Comparison of ENCODE assay signal across 8 mouse cellular contexts in the genomic region with DNA sequence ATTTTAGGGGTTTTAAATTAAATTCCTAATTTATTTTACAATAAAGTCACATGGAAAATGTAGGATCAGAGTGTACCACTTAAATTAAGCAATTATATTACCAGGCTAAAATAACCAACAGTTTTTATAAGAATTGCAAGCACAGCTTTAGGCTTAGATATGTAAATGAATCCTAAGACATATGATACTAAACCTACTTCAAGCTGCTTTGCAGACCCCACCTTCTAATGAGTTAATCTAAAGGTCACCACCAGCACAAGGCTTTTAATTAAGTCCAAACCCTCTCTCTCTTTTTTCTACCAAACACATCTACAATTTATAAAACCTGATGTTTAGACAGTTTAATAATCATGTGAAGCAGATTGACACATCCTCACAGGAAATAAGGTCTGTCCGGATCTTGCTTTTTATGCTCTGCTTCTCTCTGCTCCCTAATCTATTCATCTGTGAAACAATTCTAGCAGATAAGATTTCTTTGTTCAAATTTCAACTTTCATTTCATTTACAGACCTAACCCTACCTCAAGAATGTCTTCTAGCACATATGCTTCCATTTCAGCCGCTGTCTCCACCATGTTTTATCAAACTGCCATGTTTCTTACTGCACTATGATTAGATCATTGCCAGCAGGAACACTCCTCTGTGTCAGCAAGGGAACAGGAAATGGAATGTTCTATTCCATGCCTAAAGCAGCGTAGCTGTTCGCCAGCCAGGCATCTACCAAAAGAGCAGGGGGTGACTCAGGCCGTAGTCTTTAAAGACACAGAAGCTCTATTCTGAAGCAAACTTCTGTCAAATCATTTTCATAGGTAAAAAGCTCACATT. TPM values are rescaled to one million over a fixed set of nuclear protein-coding genes. Genes with fewer than 3 reads are reported as not detected.
DNase-seq lines count a peak whose midpoint lies in the region; ATAC-seq and TF ChIP-seq lines count a peak whose summit lies in the region.

No protein-coding gene starts in this region.

- 21% methylated on average over 5 of the region's 5 CpGs for WGBS in large intestine, adult 2 months
- WGBS in liver, embryonic 14.5 days (ENCODE audit: insufficient replicate concordance), result 10% methylated on average over 5 of the region's 5 CpGs

- TF ChIP-seq CTCF in liver, embryonic 14.5 days (IDR thresholded peaks at IDR 0.05; ENCODE audit: low read depth), result no peak

- no peaks in the 10 kb centered on the region for H3K27me3 ChIP-seq in liver, embryonic 14.5 days (ENCODE audit: control insufficient read depth, insufficient read depth, low read length)

- ATAC-seq in liver, embryonic 14.5 days (ENCODE audit: insufficient read depth), result 0 out of 2 replicates have a peak, but pooled peaks have one; percentile 48

- TF ChIP-seq EP300 in liver, embryonic 14.5 days (IDR thresholded peaks at IDR 0.05; ENCODE audit: low read depth), result no peak

- H3K36me3 ChIP-seq in liver, embryonic 14.5 days (replicated peaks; ENCODE audit: control insufficient read depth, insufficient read depth, low read depth), result no peaks in the 10 kb centered on the region

- H3K9me3 ChIP-seq in liver, embryonic 14.5 days (ENCODE audit: control insufficient read depth, low read length), result no peaks in the 10 kb centered on the region

- peak overlapping the region; percentile 32 for H3K4me2 ChIP-seq in liver, embryonic 14.5 days (ENCODE audit: low read depth)

- no peak overlapping the region for H3K27ac ChIP-seq in liver, embryonic 14.5 days

- H3K9ac ChIP-seq in liver, embryonic 14.5 days (replicated peaks), result no peak overlapping the region

- DNase-seq in NIH3T3 (ENCODE audit: low read depth), result peak; percentile 62
- peak; percentile 59 to 75 for DNase-seq in cerebellum, adult 18-20 months
- DNase-seq in forelimb bud, embryonic 11.5 days (ENCODE audit: low read depth, low spot score), result peak; percentile 51
- peak; percentile 71 for DNase-seq in heart, postnatal 4 days
- peak; percentile 28 for DNase-seq in large intestine, adult 2 months (ENCODE audit: low read depth, low spot score)
- DNase-seq in liver, embryonic 14.5 days (ENCODE audit: low read depth in 3 of 3, low spot score in 3 of 3), result peak in 1 of 3 experiments; percentile 19
- DNase-seq in natural killer cell, adult 2 months (ENCODE audit: low spot score in 2 of 2), result peak; percentile 9 to 13
- peak; percentile 30 to 62 for DNase-seq in urinary bladder, postnatal 36 days (ENCODE audit: low spot score in 2 of 2)

- H3K4me3 ChIP-seq in liver, embryonic 14.5 days (ENCODE audit: insufficient read depth in 1 of 2, low read depth in 2 of 2, low read length in 2 of 2), result no peak overlapping the region

- H3K4me1 ChIP-seq in liver, embryonic 14.5 days (replicated peaks; ENCODE audit: control insufficient read depth in 2 of 2, insufficient read depth in 2 of 2, low read length in 1 of 2), result peaks cover 0 to 9% of the 10 kb centered on the region in 2 experiments; a peak in 3 of 4 replicates

RNA-seq across cellular contexts. Expression of a gene that starts 27.0 kb away (rescaled TPM):
- 10 to 100 TPM; 85.7 to 88.5 TPM for total RNA-seq in heart, postnatal 4 days (2021)
- polyA plus RNA-seq in large intestine, adult 2 months (2012; rRNA removed), result 11.7 and 23.3 TPM in 2 replicates
- 12.5 and 14.4 TPM in 2 replicates for polyA plus RNA-seq in liver, embryonic 14.5 days (2012; rRNA removed)
- 10.8 and 11.3 TPM in 2 replicates for polyA plus RNA-seq in liver, embryonic 14.5 days (2014; fragmentation: Nextera tagmentation; extraction: Ambion mirVana)

RNA-seq across cellular contexts. Expression of a gene that starts 27.7 kb away (rescaled TPM):
- total RNA-seq in heart, postnatal 4 days (2021), result 1 to 10 TPM in 1 of 2 experiments, under 1 TPM in 1; 0.81 to 1.8 TPM
- 1.4 and 1.8 TPM in 2 replicates for polyA plus RNA-seq in large intestine, adult 2 months (2012; rRNA removed)
- polyA plus RNA-seq in liver, embryonic 14.5 days (2012; rRNA removed), result 1.2 and 1.6 TPM in 2 replicates
- polyA plus RNA-seq in liver, embryonic 14.5 days (2014; fragmentation: Nextera tagmentation; extraction: Ambion mirVana), result 1.7 and 2.0 TPM in 2 replicates
